Mouse (Mus musculus) neural tube, embryonic 14.5 days (tissue): ENCODE data around the gene Guca2a. TPM values are rescaled to one million over a fixed set of nuclear protein-coding genes. Genes with fewer than 3 reads are reported as not detected.
A peak's percentile ranks its signal among the peaks of the same experiment; 100 is the strongest.

Source experiments
- ATAC-seq: fragments of 200-750 bp; cut with Nextera tagmentation; 2 replicates; pipeline ENCODE4 v1.8.0; 2017; ENCODE audit warnings: low read depth, mild to moderate bottlenecking, moderate TSS enrichment, moderate library complexity
- H3K27ac ChIP-seq: fragments of 300-500 bp; sonication (generic); 2 replicates; pipeline ENCODE4 v1.5.1; 2014; ENCODE audit warnings: low read depth, mild to moderate bottlenecking, control low read depth, low read length, moderate library complexity, mixed read lengths
- H3K27me3 ChIP-seq: fragments of 300-500 bp; sonication (generic); 2 replicates; pipeline ENCODE4 v1.6.1; 2014; ENCODE audit warnings: low read length; ENCODE audit not compliant: control insufficient read depth, insufficient read depth
- H3K36me3 ChIP-seq: fragments of 300-500 bp; sonication (generic); 2 replicates; pipeline ENCODE4 v1.6.1; 2014; ENCODE audit warnings: low read length, mixed read lengths; ENCODE audit not compliant: control insufficient read depth, insufficient read depth
- H3K4me1 ChIP-seq: fragments of 300-500 bp; sonication (generic); 2 replicates; pipeline ENCODE4 v1.6.1; 2014; ENCODE audit warnings: low read length; ENCODE audit not compliant: control insufficient read depth, insufficient read depth
- H3K4me2 ChIP-seq: fragments of 300-500 bp; sonication (generic); 2 replicates; pipeline ENCODE4 v1.6.1; 2014; ENCODE audit warnings: mild to moderate bottlenecking, low read depth, low read length, control low read depth
- H3K4me3 ChIP-seq: fragments of 300-500 bp; sonication (generic); 2 replicates; pipeline ENCODE4 v1.5.1; 2014; ENCODE audit warnings: low read depth, low read length, control low read depth, mixed read lengths
- H3K9ac ChIP-seq: fragments of 300-500 bp; sonication (generic); replicated peaks from 2 replicates; pipeline ENCODE4 v1.6.1; 2014; ENCODE audit warnings: low read depth, mild to moderate bottlenecking, control low read depth, low read length, mixed read lengths
- H3K9me3 ChIP-seq: fragments of 300-500 bp; sonication (generic); 2 replicates; pipeline ENCODE4 v1.6.1; 2016; ENCODE audit warnings: low read length; ENCODE audit not compliant: control insufficient read depth
- WGBS: fragments of 180-500 bp; shearing (Covaris S2); extraction: QIAGEN DNeasy Blood & Tissue Kit; methylation state at CpG from one replicate; pipeline ENCODE4 v1.1.7; 2014; 5-methylcytosine and 5-hydroxymethylcytosine counted together
- polyA plus RNA-seq: library from polyadenylated mRNA; unstranded; fragments of >200 nt; fragmentation: Nextera tagmentation; extraction: Ambion mirVana; gene quantifications from 2 replicates; pipeline ENCODE4 v1.2.1, GENCODE M21; 2014

Guca2a gene
- polyA plus RNA-seq, 1 experiment from 2014 or later = not detected

GRCm38 (mm10) chr4:119669356-119670209 lies 32.1 kb downstream of the Guca2a start:
- WGBS = 58% methylated on average over 10 of the region's 10 CpGs
- ATAC-seq = no peak

GRCm38 (mm10) chr4:119670210-119670555 lies 32.7 kb downstream of the Guca2a start:
- no peak overlapping the region for H3K27ac ChIP-seq
- H3K9me3 ChIP-seq = no peaks in the 10 kb centered on the region
- WGBS = 43% methylated on average over 7 of the region's 7 CpGs
- no peaks in the 10 kb centered on the region for H3K27me3 ChIP-seq
- no peak for ATAC-seq
- H3K4me1 ChIP-seq = peaks cover 7% of the 10 kb centered on the region; the same call in 1 of the 2 replicates
- no peaks in the 10 kb centered on the region for H3K36me3 ChIP-seq
- H3K9ac ChIP-seq = no peak overlapping the region
- H3K4me2 ChIP-seq = no peak overlapping the region
- H3K4me3 ChIP-seq = no peak overlapping the region

More at GRCm38 (mm10) chr4:119669356-119670209, 32.1 kb downstream of the Guca2a start:
- no peak overlapping the region for H3K9ac ChIP-seq
- H3K4me1 ChIP-seq = peaks cover 7% of the 10 kb centered on the region; the same call in 1 of the 2 replicates
- H3K27me3 ChIP-seq = no peaks in the 10 kb centered on the region
- no peak overlapping the region for H3K4me3 ChIP-seq
- H3K4me2 ChIP-seq = no peak overlapping the region
- no peak overlapping the region for H3K27ac ChIP-seq
- H3K36me3 ChIP-seq = no peaks in the 10 kb centered on the region
- no peaks in the 10 kb centered on the region for H3K9me3 ChIP-seq

GRCm38 (mm10) chr4:119670736-119671135 lies 33.2 kb downstream of the Guca2a start:
- 87% methylated on average over 6 of the region's 6 CpGs for WGBS
- no peak for ATAC-seq
- H3K4me2 ChIP-seq = no peak overlapping the region

DNA sequence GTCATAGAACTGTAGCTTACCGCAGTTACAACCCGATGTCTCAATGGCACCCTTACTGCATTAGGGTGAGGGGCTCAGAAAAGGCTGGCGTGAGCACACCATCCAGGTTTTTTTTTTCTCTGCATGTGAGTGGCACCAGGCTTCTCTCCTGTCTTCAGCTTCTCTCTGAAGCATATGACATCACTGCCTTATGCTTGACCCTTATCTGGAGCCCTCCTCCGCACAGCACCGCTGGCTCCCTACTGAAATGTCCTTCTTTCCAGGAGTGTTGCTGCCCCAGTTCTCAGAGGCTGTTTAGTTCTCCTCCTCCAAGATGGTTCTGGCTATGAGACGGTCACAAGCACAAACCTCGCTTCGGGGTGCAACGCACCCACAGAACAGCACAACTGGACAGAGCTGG lies 33.7 kb downstream of the Guca2a start:
- 96% methylated on average over 9 of the region's 9 CpGs for WGBS
- ATAC-seq = no peak
- no peaks in the 10 kb centered on the region for H3K27me3 ChIP-seq

More at GRCm38 (mm10) chr4:119670736-119671135, 33.2 kb downstream of the Guca2a start:
- Histone ChIP-seq H3K36me3 (no peaks in the 10 kb centered on the region), H3K27ac (no peak overlapping the region), H3K9ac (no peak overlapping the region), H3K4me3 (no peak overlapping the region), H3K27me3 (no peaks in the 10 kb centered on the region), H3K4me1 (peaks cover 7% of the 10 kb centered on the region; the same call in 1 of the 2 replicates), H3K9me3 (no peaks in the 10 kb centered on the region)

DNA sequence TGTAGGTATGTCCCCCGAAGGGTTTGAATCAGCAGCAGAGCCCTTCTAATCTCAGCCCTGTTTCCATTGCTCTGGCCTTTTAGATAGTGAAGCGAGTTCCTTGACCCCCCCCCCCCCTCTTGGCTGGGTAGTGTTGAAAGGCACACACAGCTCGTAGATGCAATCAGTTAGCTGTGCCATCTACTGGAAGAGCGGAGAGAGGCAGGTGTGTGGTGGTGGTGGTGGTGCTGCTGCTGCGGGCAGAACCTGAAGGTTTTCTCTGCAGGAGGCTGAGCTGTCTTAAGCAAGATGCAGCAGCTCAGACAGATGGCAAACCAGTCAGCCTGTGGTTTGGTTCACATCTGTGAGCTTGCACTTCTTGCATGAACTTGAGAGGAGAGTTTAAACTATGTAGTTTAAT lies 35.2 kb downstream of the Guca2a start:
- 0 out of 2 replicates have a peak, but pooled peaks have one; percentile 34 for ATAC-seq
- WGBS = 40% methylated on average over 5 of the region's 5 CpGs
- no peak overlapping the region for H3K9ac ChIP-seq

More for the DNA sequence above, 33.7 kb downstream of the Guca2a start:
- Histone ChIP-seq H3K36me3 (no peaks in the 10 kb centered on the region), H3K4me3 (no peak overlapping the region), H3K27ac (no peak overlapping the region), H3K4me1 (peaks cover 4% of the 10 kb centered on the region; the same call in 1 of the 2 replicates), H3K9ac (no peak overlapping the region), H3K9me3 (no peaks in the 10 kb centered on the region), H3K4me2 (no peak overlapping the region)

DNA sequence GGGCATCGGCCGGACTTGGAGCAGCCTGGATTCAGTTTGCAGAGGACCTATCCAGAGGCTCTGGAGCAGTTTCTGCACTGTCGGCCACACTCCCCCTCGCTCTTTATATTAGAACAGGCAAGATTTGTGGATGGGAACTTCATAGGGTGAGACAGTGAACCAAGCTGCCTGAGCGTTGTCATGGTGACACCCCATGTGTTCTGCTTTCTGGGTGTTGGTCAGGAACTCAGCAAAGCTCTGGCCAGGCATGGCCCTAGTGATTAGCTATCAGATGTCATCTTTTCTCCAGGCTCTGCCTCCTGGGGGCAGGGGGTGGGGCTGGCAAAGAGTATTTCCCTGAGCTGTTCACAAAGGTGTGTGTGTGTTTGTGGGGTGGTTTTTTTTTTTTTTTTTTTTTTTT lies 45.1 kb downstream of the Guca2a start:
- Histone ChIP-seq H3K9ac (no peak overlapping the region), H3K4me2 (no peak overlapping the region), H3K36me3 (no peaks in the 10 kb centered on the region), H3K27me3 (no peaks in the 10 kb centered on the region), H3K9me3 (no peaks in the 10 kb centered on the region), H3K4me1 (no peaks in the 10 kb centered on the region), H3K27ac (no peak overlapping the region), H3K4me3 (no peak overlapping the region)
- peak; percentile 49; the same call in 1 of the 2 replicates for ATAC-seq
- WGBS = 23% methylated on average over 5 of the region's 5 CpGs

More for the DNA sequence above, 35.2 kb downstream of the Guca2a start:
- Histone ChIP-seq H3K9me3 (no peaks in the 10 kb centered on the region), H3K27me3 (no peaks in the 10 kb centered on the region), H3K27ac (no peak overlapping the region), H3K36me3 (no peaks in the 10 kb centered on the region), H3K4me3 (no peak overlapping the region), H3K4me1 (peaks cover 4% of the 10 kb centered on the region; the same call in 1 of the 2 replicates), H3K4me2 (no peak overlapping the region)

- H3K9me3 ChIP-seq = no peaks in the 10 kb centered on the region
- 98% methylated on average over 2 of the region's 2 CpGs for WGBS
- H3K4me3 ChIP-seq = no peak overlapping the region
- no peaks in the 10 kb centered on the region for H3K4me1 ChIP-seq
- no peaks in the 10 kb centered on the region for H3K36me3 ChIP-seq
- H3K9ac ChIP-seq = no peak overlapping the region
- no peak overlapping the region for H3K4me2 ChIP-seq
- ATAC-seq = no peak
- H3K27me3 ChIP-seq = no peaks in the 10 kb centered on the region
- no peak overlapping the region for H3K27ac ChIP-seq
Observed at GRCm38 (mm10) chr4:119685746-119686145, 48.2 kb downstream of the Guca2a start.

Other genes starting within 250 kb of the Guca2a start
- 24.9 and 26.6 TPM in 2 replicates for gene Ccdc30, start 222.2 kb upstream of the Guca2a start, polyA plus RNA-seq
- 22.4 and 27.6 TPM in 2 replicates for gene Ppcs, start 215.3 kb upstream of the Guca2a start, polyA plus RNA-seq
- 0.32 TPM in 1 of 2 replicates, not detected in the other for gene Zmynd12, start 214.9 kb upstream of the Guca2a start, polyA plus RNA-seq
- 33.4 and 37.7 TPM in 2 replicates for gene Rimkla, start 145.1 kb upstream of the Guca2a start, polyA plus RNA-seq
- 30.7 and 37.3 TPM in 2 replicates for gene Foxj3, start 100.7 kb upstream of the Guca2a start, polyA plus RNA-seq
- gene Frg2f1, start 98.2 kb upstream of the Guca2a start, polyA plus RNA-seq = 10.4 and 11.1 TPM in 2 replicates
- not detected in 2 replicates for gene Guca2b, start 21.2 kb downstream of the Guca2a start, polyA plus RNA-seq
- 21.3 and 23.9 TPM in 2 replicates for gene Hivep3, start 96.1 kb downstream of the Guca2a start, polyA plus RNA-seq